Mouse (Mus musculus): ENCODE results near the gene Gm21954. TPM values are rescaled to one million over a fixed set of nuclear protein-coding genes. Genes with fewer than 3 reads are reported as not detected.

Gm21954 gene
- polyA plus RNA-seq, 1 experiment = not detected

DNA sequence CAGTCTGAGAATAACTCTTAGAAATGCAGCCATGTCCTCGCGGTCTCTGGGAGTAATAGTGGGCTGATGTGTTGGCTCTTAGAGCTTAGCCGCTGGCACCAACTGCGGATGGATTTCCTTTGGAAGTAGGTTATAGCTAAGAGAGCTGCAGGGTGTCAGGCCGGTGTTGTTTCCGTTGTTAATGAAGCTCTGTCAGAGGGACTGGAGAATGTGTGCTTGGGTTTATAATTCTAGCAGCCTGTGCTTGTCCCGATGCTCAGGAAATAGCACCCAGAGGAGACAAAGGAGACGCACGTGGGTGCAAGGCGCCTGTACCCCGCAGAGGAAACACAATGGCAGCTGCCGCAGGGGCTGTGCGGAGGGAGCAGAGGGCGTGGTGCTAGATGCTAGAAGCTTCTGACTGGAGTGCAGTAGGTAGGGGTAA lies 56.5 kb downstream of the Gm21954 start:
- H3K4me1 ChIP-seq (ENCODE audit: control insufficient read depth, insufficient read depth, low read length) = no peaks in the 10 kb centered on the region; the same call in 1 of the 2 replicates
- TF ChIP-seq CTCF (IDR thresholded peaks at IDR 0.05; ENCODE audit: control insufficient read depth, insufficient read depth, insufficient replicate concordance, low read depth, low read length) = no peak
- no peak for TF ChIP-seq POLR2A (IDR thresholded peaks at IDR 0.05; ENCODE audit: control insufficient read depth, low read depth, low read length)
- H3K27me3 ChIP-seq (ENCODE audit: control insufficient read depth, insufficient read depth, low read length) = no peaks in the 10 kb centered on the region
- no peaks in the 10 kb centered on the region for H3K36me3 ChIP-seq (ENCODE audit: control insufficient read depth, insufficient read depth, low read length)
- no peak overlapping the region for H3K4me3 ChIP-seq (ENCODE audit: control insufficient read depth, low read depth, low read length)
- H3K27ac ChIP-seq (ENCODE audit: control insufficient read depth, insufficient read depth, low read depth, low read length) = no peak overlapping the region

Other genes with a start within 250 kb of the Gm21954 start
- 3.0 and 3.4 TPM in 2 replicates for gene Dclk1, start 229.8 kb downstream of the Gm21954 start, polyA plus RNA-seq (2012; rRNA removed)